Mouse (Mus musculus) olfactory bulb, adult 2 months (tissue): ENCODE data around the gene Gm6525.

Experiments used
- CTCF ChIP-seq: fragments of 200-500 bp; IDR thresholded peaks from 2 replicates; pipeline ENCODE4 v1.5.1; 2012; ENCODE audit warnings: low read depth, mild to moderate bottlenecking, low read length, moderate library complexity; ENCODE audit not compliant: insufficient read depth
- POLR2A ChIP-seq: fragments of 200-500 bp; IDR thresholded peaks from 2 replicates; pipeline ENCODE4 v1.6.1; 2012; ENCODE audit warnings: mild to moderate bottlenecking, low read depth, low read length, moderate library complexity; ENCODE audit not compliant: insufficient read depth

DNA sequence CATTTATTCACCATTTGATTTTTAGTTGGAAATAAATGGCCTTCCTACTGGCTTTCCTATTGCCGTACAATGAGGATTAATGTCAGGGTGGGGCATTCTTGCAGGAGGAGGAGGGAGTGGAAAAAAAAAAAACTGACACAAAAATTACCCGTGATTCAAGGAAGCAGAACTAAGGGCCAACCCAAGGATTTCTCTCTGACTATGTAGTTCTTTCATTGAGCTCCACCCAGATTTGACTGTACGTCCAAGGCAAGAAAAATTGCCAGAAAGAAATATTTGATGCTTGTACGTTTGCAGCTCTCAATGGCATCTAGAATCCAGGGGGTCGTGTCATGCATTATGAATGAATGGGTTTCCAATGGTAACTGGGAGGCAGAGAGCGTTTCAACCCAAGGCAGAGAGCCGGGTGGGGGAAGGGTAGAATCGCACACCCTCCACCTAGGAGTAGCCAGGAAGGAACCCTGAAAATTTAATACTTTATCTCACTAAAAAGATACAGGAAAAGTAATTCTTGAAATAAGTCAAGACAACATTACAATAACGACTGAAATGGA is 45.9 kb downstream of the Gm6525 start:
- no peak for TF ChIP-seq CTCF
- no peak for TF ChIP-seq POLR2A
